Mouse (Mus musculus) heart, embryonic 10.5 days (tissue): ENCODE results near the gene Acta2. TPM values are rescaled to one million over a fixed set of nuclear protein-coding genes. Genes with fewer than 3 reads are reported as not detected.
A peak's percentile ranks its signal among the peaks of the same experiment; 100 is the strongest.

ENCODE experiments used
- DNase-seq: peaks from one replicate; pipeline ENCODE4 v3.0.0-alpha.2; 2017; ENCODE audit warnings: low spot score
- H3K27ac ChIP-seq: fragments of 300-500 bp; sonication (generic); 2 replicates; pipeline ENCODE4 v1.5.1; 2016; ENCODE audit warnings: mild to moderate bottlenecking
- H3K27me3 ChIP-seq: fragments of 300-500 bp; sonication (generic); 2 replicates; pipeline ENCODE4 v1.6.1; 2016; ENCODE audit warnings: mild to moderate bottlenecking; ENCODE audit not compliant: poor library complexity, insufficient read depth, severe bottlenecking
- H3K36me3 ChIP-seq: fragments of 300-500 bp; sonication (generic); 2 replicates; pipeline ENCODE4 v1.6.1; 2016; ENCODE audit warnings: mild to moderate bottlenecking, moderate library complexity
- H3K4me1 ChIP-seq: fragments of 300-500 bp; sonication (generic); 2 replicates; pipeline ENCODE4 v1.6.1; 2016; ENCODE audit warnings: mild to moderate bottlenecking
- H3K4me3 ChIP-seq: fragments of 300-500 bp; sonication (generic); 2 replicates; pipeline ENCODE4 v1.5.1; 2016; ENCODE audit warnings: mild to moderate bottlenecking, moderate library complexity
- H3K9me3 ChIP-seq: fragments of 300-500 bp; sonication (generic); 2 replicates; pipeline ENCODE4 v1.6.1; 2016; ENCODE audit warnings: mild to moderate bottlenecking, moderate library complexity
- WGBS: fragments of 180-500 bp; shearing (Covaris S2); methylation state at CpG from one replicate; pipeline ENCODE4 v1.1.7; 2016; 5-methylcytosine and 5-hydroxymethylcytosine counted together
- polyA plus RNA-seq: library from polyadenylated mRNA; unstranded; fragments of >200 nt; fragmentation: Nextera tagmentation; extraction: Ambion mirVana; gene quantifications from 2 replicates; pipeline ENCODE4 v1.2.1, GENCODE M21; 2016

Acta2 gene
- 1,821 and 2,118 TPM in 2 replicates for polyA plus RNA-seq

GRCm38 (mm10) chr19:34254880-34255681 is at the start of gene Acta2:
Gene Acta2, minus strand, starts transcription at chr19:34255590.
- Histone ChIP-seq H3K27ac (peak within 1 kb of the TSS; percentile 85), H3K4me1 (peaks cover 14% of the 10 kb centered on the region; the same call in 1 of the 2 replicates), H3K27me3 (no peaks in the 10 kb centered on the region), H3K36me3 (peaks cover 2% of the 10 kb centered on the region; the same call in 1 of the 2 replicates), H3K4me3 (peak within 1 kb of the TSS; percentile 59), H3K9me3 (no peaks in the 10 kb centered on the region)
- WGBS, result 27% methylated on average over 16 of the region's 16 CpGs
- peak; percentile 92 for DNase-seq

GRCm38 (mm10) chr19:34304917-34305316 is 49.5 kb upstream of the Acta2 start:
- Histone ChIP-seq H3K27ac (no peak overlapping the region), H3K27me3 (no peaks in the 10 kb centered on the region), H3K9me3 (no peaks in the 10 kb centered on the region), H3K4me1 (no peaks in the 10 kb centered on the region), H3K36me3 (no peaks in the 10 kb centered on the region), H3K4me3 (no peak overlapping the region)
- DNase-seq, result no peak

- no peak for DNase-seq
- 77% methylated on average over 2 of the region's 2 CpGs for WGBS
- Histone ChIP-seq H3K27me3 (no peaks in the 10 kb centered on the region), H3K9me3 (no peaks in the 10 kb centered on the region), H3K27ac (no peak overlapping the region), H3K4me3 (no peak overlapping the region), H3K36me3 (no peaks in the 10 kb centered on the region), H3K4me1 (peaks cover 4% of the 10 kb centered on the region; the same call in 1 of the 2 replicates)
Observed at GRCm38 (mm10) chr19:34300430-34300829, 45.0 kb upstream of the Acta2 start.

GRCm38 (mm10) chr19:34299229-34299628 is 43.8 kb upstream of the Acta2 start:
- H3K4me1 ChIP-seq, result peaks cover 4% of the 10 kb centered on the region; the same call in 1 of the 2 replicates
- DNase-seq, result no peak
- WGBS, result 53% methylated on average over 4 of the region's 4 CpGs
- no peak overlapping the region for H3K27ac ChIP-seq
- H3K9me3 ChIP-seq, result no peaks in the 10 kb centered on the region
- H3K36me3 ChIP-seq, result no peaks in the 10 kb centered on the region
- H3K27me3 ChIP-seq, result no peaks in the 10 kb centered on the region
- H3K4me3 ChIP-seq, result no peak overlapping the region

- Histone ChIP-seq H3K9me3 (no peaks in the 10 kb centered on the region), H3K27me3 (no peaks in the 10 kb centered on the region), H3K36me3 (no peaks in the 10 kb centered on the region), H3K4me1 (peaks cover 4% of the 10 kb centered on the region; the same call in 1 of the 2 replicates), H3K4me3 (no peak overlapping the region), H3K27ac (no peak overlapping the region)
- WGBS, result 26% methylated on average over 1 of the region's 1 CpGs
- DNase-seq, result no peak
Observed at GRCm38 (mm10) chr19:34298531-34298930, 43.1 kb upstream of the Acta2 start.

GRCm38 (mm10) chr19:34295442-34295841 is 40.1 kb upstream of the Acta2 start:
- H3K36me3 ChIP-seq, result no peaks in the 10 kb centered on the region
- WGBS, result 64% methylated on average over 6 of the region's 6 CpGs
- H3K4me3 ChIP-seq, result no peak overlapping the region
- H3K27ac ChIP-seq, result no peak overlapping the region
- DNase-seq, result no peak
- no peaks in the 10 kb centered on the region for H3K9me3 ChIP-seq
- H3K27me3 ChIP-seq, result peaks cover 16% of the 10 kb centered on the region
- peaks cover 11% of the 10 kb centered on the region; the same call in 1 of the 2 replicates for H3K4me1 ChIP-seq

- H3K27ac ChIP-seq, result no peak overlapping the region
- no peaks in the 10 kb centered on the region for H3K9me3 ChIP-seq
- no peaks in the 10 kb centered on the region for H3K36me3 ChIP-seq
- peaks cover 16% of the 10 kb centered on the region for H3K27me3 ChIP-seq
- H3K4me3 ChIP-seq, result no peak overlapping the region
- WGBS, result 71% methylated on average over 3 of the region's 3 CpGs
- H3K4me1 ChIP-seq, result peaks cover 14% of the 10 kb centered on the region
- no peak for DNase-seq
Observed at GRCm38 (mm10) chr19:34293376-34293947, 38.1 kb upstream of the Acta2 start.

- no peak overlapping the region for H3K4me3 ChIP-seq
- H3K36me3 ChIP-seq, result no peaks in the 10 kb centered on the region
- WGBS, result 65% methylated on average over 2 of the region's 2 CpGs
- peaks cover 16% of the 10 kb centered on the region for H3K27me3 ChIP-seq
- no peaks in the 10 kb centered on the region for H3K9me3 ChIP-seq
- H3K27ac ChIP-seq, result no peak overlapping the region
- DNase-seq, result no peak
- peaks cover 14% of the 10 kb centered on the region for H3K4me1 ChIP-seq
Observed at GRCm38 (mm10) chr19:34292701-34293100, 37.3 kb upstream of the Acta2 start.

GRCm38 (mm10) chr19:34291956-34292355 is 36.6 kb upstream of the Acta2 start:
- H3K4me1 ChIP-seq, result peaks cover 14% of the 10 kb centered on the region
- H3K36me3 ChIP-seq, result no peaks in the 10 kb centered on the region
- no peak overlapping the region for H3K27ac ChIP-seq
- H3K27me3 ChIP-seq, result peaks cover 16% of the 10 kb centered on the region
- H3K4me3 ChIP-seq, result no peak overlapping the region
- no peak for DNase-seq
- 62% methylated on average over 5 of the region's 5 CpGs for WGBS
- no peaks in the 10 kb centered on the region for H3K9me3 ChIP-seq

- H3K27ac ChIP-seq, result no peak overlapping the region
- peak overlapping the region; percentile 61 for H3K4me3 ChIP-seq
- peaks cover 16% of the 10 kb centered on the region for H3K27me3 ChIP-seq
- 61% methylated on average over 8 of the region's 8 CpGs for WGBS
- no peaks in the 10 kb centered on the region for H3K9me3 ChIP-seq
- peaks cover 14% of the 10 kb centered on the region for H3K4me1 ChIP-seq
- no peak for DNase-seq
- no peaks in the 10 kb centered on the region for H3K36me3 ChIP-seq
Observed at GRCm38 (mm10) chr19:34291379-34291778, 36.0 kb upstream of the Acta2 start.

GRCm38 (mm10) chr19:34290872-34291341 is 35.5 kb upstream of the Acta2 start:
- Histone ChIP-seq H3K27ac (peak overlapping the region; percentile 59; the same call in 1 of the 2 replicates), H3K27me3 (peaks cover 16% of the 10 kb centered on the region), H3K9me3 (no peaks in the 10 kb centered on the region), H3K4me1 (peaks cover 14% of the 10 kb centered on the region), H3K4me3 (peak overlapping the region; percentile 61), H3K36me3 (no peaks in the 10 kb centered on the region)
- 15% methylated on average over 15 of the region's 15 CpGs for WGBS
- DNase-seq, result no peak

GRCm38 (mm10) chr19:34289948-34290789 is 34.8 kb upstream of the Acta2 start, which contains the start of gene Fas:
Gene Fas, plus strand, starts transcription at chr19:34290666.
- peak; percentile 82 for DNase-seq
- H3K36me3 ChIP-seq, result no peaks in the 10 kb centered on the region
- H3K4me1 ChIP-seq, result peaks cover 14% of the 10 kb centered on the region
- peak within 1 kb of the TSS; percentile 61 for H3K4me3 ChIP-seq
- peak within 1 kb of the TSS; percentile 59; the same call in 1 of the 2 replicates for H3K27ac ChIP-seq
- 4% methylated on average over 19 of the region's 19 CpGs for WGBS
- no peaks in the 10 kb centered on the region for H3K9me3 ChIP-seq
- peaks cover 16% of the 10 kb centered on the region for H3K27me3 ChIP-seq
